29 mouse cellular contexts compared by ENCODE assay signal in genomic region chr13:31683311-31683710, GRCm38 (mm10). TPM values are rescaled to one million over a fixed set of nuclear protein-coding genes. Genes with fewer than 3 reads are reported as not detected.
"Had no signal": no experiment of that assay in that cellular context is flagged by ENCODE, and none has a peak within 500 bp of the region (broad histone marks: within the 10 kb centered on the region; RNA-seq: fewer than 3 reads in every experiment).

No protein-coding gene starts in this region.

- H3K27me3 ChIP-seq: embryonic facial prominence, embryonic 12.5 days; embryonic facial prominence, embryonic 13.5 days; embryonic facial prominence, embryonic 15.5 days; forebrain, embryonic 12.5 days; forebrain, embryonic 13.5 days; forebrain, embryonic 15.5 days had no signal

- H3K9me3 ChIP-seq: embryonic facial prominence, embryonic 12.5 days; embryonic facial prominence, embryonic 13.5 days; embryonic facial prominence, embryonic 15.5 days; forebrain, embryonic 10.5 days; forebrain, embryonic 12.5 days; forebrain, embryonic 13.5 days; forebrain, embryonic 15.5 days; heart, embryonic 10.5 days had no signal

- H3K27ac ChIP-seq: embryonic facial prominence, embryonic 12.5 days; embryonic facial prominence, embryonic 13.5 days; embryonic facial prominence, embryonic 15.5 days; forebrain, embryonic 10.5 days; forebrain, embryonic 12.5 days; forebrain, embryonic 13.5 days; forebrain, embryonic 15.5 days; gastrocnemius, adult 2 months; heart, adult 2 months; heart, embryonic 10.5 days had no signal

- DNase-seq: cerebellum, adult 9-11 months; cerebellum, postnatal 10 days; cerebellum, postnatal 14 days; cerebellum, postnatal 25 days; cerebellum, postnatal 36 days; embryo, embryonic 11 days; forebrain, postnatal 0 days; gastrocnemius, adult 2 months; gastrocnemius, postnatal 10 days; gastrocnemius, postnatal 14 days; gastrocnemius, postnatal 25 days; gastrocnemius, postnatal 36 days; heart, adult 11 months; heart, adult 18-20 months; heart, adult 2 months had no signal

- ATAC-seq: forebrain, embryonic 13.5 days; forebrain, embryonic 14.5 days; forebrain, embryonic 15.5 days; forebrain, embryonic 16.5 days; forebrain, postnatal 0 days had no signal

- H3K4me2 ChIP-seq: embryonic facial prominence, embryonic 12.5 days; embryonic facial prominence, embryonic 13.5 days; embryonic facial prominence, embryonic 15.5 days; forebrain, embryonic 12.5 days; forebrain, embryonic 13.5 days; forebrain, embryonic 15.5 days; heart, embryonic 11.5 days had no signal

- H3K4me3 ChIP-seq: embryonic facial prominence, embryonic 12.5 days; embryonic facial prominence, embryonic 13.5 days; embryonic facial prominence, embryonic 15.5 days; erythroblast, embryonic 14.5 days; forebrain, embryonic 10.5 days; forebrain, embryonic 12.5 days; forebrain, embryonic 13.5 days; forebrain, embryonic 15.5 days; gastrocnemius, adult 2 months; heart, adult 2 months; heart, embryonic 10.5 days had no signal

- H3K36me3 ChIP-seq: embryonic facial prominence, embryonic 12.5 days; embryonic facial prominence, embryonic 13.5 days; embryonic facial prominence, embryonic 15.5 days; forebrain, embryonic 10.5 days; forebrain, embryonic 12.5 days; forebrain, embryonic 15.5 days; heart, embryonic 10.5 days had no signal

- H3K4me1 ChIP-seq: embryonic facial prominence, embryonic 12.5 days; embryonic facial prominence, embryonic 13.5 days; embryonic facial prominence, embryonic 15.5 days; forebrain, embryonic 10.5 days; forebrain, embryonic 12.5 days; forebrain, embryonic 13.5 days; forebrain, embryonic 15.5 days; heart, embryonic 10.5 days had no signal

- H3K9ac ChIP-seq: embryonic facial prominence, embryonic 12.5 days; embryonic facial prominence, embryonic 13.5 days; embryonic facial prominence, embryonic 15.5 days; forebrain, embryonic 12.5 days; forebrain, embryonic 13.5 days; forebrain, embryonic 15.5 days; forebrain, postnatal 0 days had no signal

RNA-seq across cellular contexts. Expression of gene Foxf2, which starts 57.7 kb away (rescaled TPM):
- total RNA-seq: common myeloid progenitor, adult 5-6 weeks; gastrocnemius, postnatal 10 days; gastrocnemius, postnatal 25 days; gastrocnemius, postnatal 36 days; granulocyte monocyte progenitor cell, adult 5-6 weeks; heart, adult 18-20 months had no signal
- polyA plus RNA-seq: erythroblast, embryonic 14.5 days had no signal
